Comparison of ENCODE assay signal across 8 mouse cellular contexts in genomic region chr1:172340729-172341321, GRCm38 (mm10). TPM values are rescaled to one million over a fixed set of nuclear protein-coding genes. Genes with fewer than 3 reads are reported as not detected.
DNase-seq lines count a peak whose midpoint lies in the region; ATAC-seq and TF ChIP-seq lines count a peak whose summit lies in the region.

Gene Kcnj10 (plus strand): TSS chr1:172341210.

- no peak within 1 kb of the TSS for H3K27ac ChIP-seq in embryonic facial prominence, embryonic 11.5 days (replicated peaks; ENCODE audit: low read depth, low read length)
- H3K27ac ChIP-seq in limb, embryonic 14.5 days (replicated peaks; ENCODE audit: low read depth, low read length), result no peak within 1 kb of the TSS
- no peak within 1 kb of the TSS for H3K27ac ChIP-seq in midbrain, embryonic 14.5 days (replicated peaks; ENCODE audit: low read depth, low read length)

- peak within 1 kb of the TSS; percentile 60 for H3K4me2 ChIP-seq in embryonic facial prominence, embryonic 11.5 days (ENCODE audit: low read depth, low read length)
- H3K4me2 ChIP-seq in limb, embryonic 14.5 days (replicated peaks; ENCODE audit: low read depth, low read length, severe bottlenecking), result peak within 1 kb of the TSS; percentile 48
- H3K4me2 ChIP-seq in midbrain, embryonic 14.5 days (ENCODE audit: low read length), result peak within 1 kb of the TSS; percentile 62

- peak within 1 kb of the TSS; percentile 33 for H3K4me3 ChIP-seq in embryonic facial prominence, embryonic 11.5 days (ENCODE audit: low read depth, low read length)
- H3K4me3 ChIP-seq in limb, embryonic 14.5 days (replicated peaks; ENCODE audit: low read length), result peak within 1 kb of the TSS; percentile 34
- peak within 1 kb of the TSS; percentile 37 for H3K4me3 ChIP-seq in midbrain, embryonic 14.5 days (replicated peaks; ENCODE audit: low read depth, low read length)

- no peak for TF ChIP-seq POLR2A in limb, embryonic 14.5 days (IDR thresholded peaks at IDR 0.05; ENCODE audit: borderline replicate concordance, extremely low read depth, insufficient read depth, insufficient read length)

- WGBS in embryonic facial prominence, embryonic 11.5 days, result 2% methylated on average over 38 of the region's 38 CpGs
- WGBS in limb, embryonic 14.5 days, result 3% methylated on average over 38 of the region's 38 CpGs
- WGBS in midbrain, embryonic 14.5 days, result 2% methylated on average over 38 of the region's 38 CpGs

- peaks cover 20% of the 10 kb centered on the region for H3K27me3 ChIP-seq in embryonic facial prominence, embryonic 11.5 days (ENCODE audit: control insufficient read depth, insufficient read depth, low read length)
- H3K27me3 ChIP-seq in limb, embryonic 14.5 days (ENCODE audit: control insufficient read depth, insufficient read depth, low read length), result peaks cover 36% of the 10 kb centered on the region
- H3K27me3 ChIP-seq in midbrain, embryonic 14.5 days (ENCODE audit: control insufficient read depth, insufficient read depth, low read length), result peaks cover 4% of the 10 kb centered on the region; the same call in 1 of the 2 replicates

- peak; percentile 69 to 70 for DNase-seq in B cell, adult 2 months
- DNase-seq in adrenal gland, postnatal 36 days, result peak; percentile 85 to 89
- peak; percentile 88 for DNase-seq in embryonic facial prominence, embryonic 11.5 days (ENCODE audit: low spot score)
- peak; percentile 33 to 52 for DNase-seq in heart, adult 9 months (ENCODE audit: low spot score in 2 of 2)
- peak; percentile 74 for DNase-seq in kidney, adult 8-10 months
- DNase-seq in limb, embryonic 14.5 days (ENCODE audit: low spot score), result peak; percentile 76
- peak; percentile 90 for DNase-seq in midbrain, embryonic 14.5 days
- DNase-seq in spleen, postnatal 36 days (ENCODE audit: low spot score in 2 of 2), result peak; percentile 59 to 61

- ATAC-seq in embryonic facial prominence, embryonic 11.5 days (replicated peaks; ENCODE audit: insufficient number of reproducible peaks, low FRiP score, low TSS enrichment, low read depth), result peak; percentile 89
- peak; percentile 91 for ATAC-seq in limb, embryonic 14.5 days (ENCODE audit: low FRiP score, low read depth)
- peak; percentile 90 for ATAC-seq in midbrain, embryonic 14.5 days (ENCODE audit: low FRiP score, low TSS enrichment)

- H3K9me3 ChIP-seq in embryonic facial prominence, embryonic 11.5 days (replicated peaks; ENCODE audit: control insufficient read depth, low read length), result no peaks in the 10 kb centered on the region
- H3K9me3 ChIP-seq in limb, embryonic 14.5 days (ENCODE audit: control insufficient read depth, low read length), result no peaks in the 10 kb centered on the region
- no peaks in the 10 kb centered on the region for H3K9me3 ChIP-seq in midbrain, embryonic 14.5 days (ENCODE audit: control insufficient read depth, low read length)

- no peaks in the 10 kb centered on the region for H3K4me1 ChIP-seq in embryonic facial prominence, embryonic 11.5 days (ENCODE audit: control insufficient read depth, insufficient read depth, low read length)
- H3K4me1 ChIP-seq in limb, embryonic 14.5 days (ENCODE audit: control insufficient read depth, insufficient read depth, low read length), result no peaks in the 10 kb centered on the region
- H3K4me1 ChIP-seq in midbrain, embryonic 14.5 days (ENCODE audit: control insufficient read depth, insufficient read depth, low read length), result no peaks in the 10 kb centered on the region

- H3K36me3 ChIP-seq in embryonic facial prominence, embryonic 11.5 days (replicated peaks; ENCODE audit: control insufficient read depth, insufficient read depth, low read depth, low read length), result no peaks in the 10 kb centered on the region
- no peaks in the 10 kb centered on the region for H3K36me3 ChIP-seq in limb, embryonic 14.5 days (ENCODE audit: control insufficient read depth, insufficient read depth, low read length)
- no peaks in the 10 kb centered on the region for H3K36me3 ChIP-seq in midbrain, embryonic 14.5 days (ENCODE audit: control insufficient read depth, insufficient read depth, low read length)

- H3K9ac ChIP-seq in embryonic facial prominence, embryonic 11.5 days (replicated peaks; ENCODE audit: low read length), result peak within 1 kb of the TSS; percentile 22; the same call in 1 of the 2 replicates
- H3K9ac ChIP-seq in limb, embryonic 14.5 days (ENCODE audit: low read depth, low read length, severe bottlenecking), result 0 out of 2 replicates have a peak within 1 kb of the TSS, but pooled peaks have one; percentile 36
- H3K9ac ChIP-seq in midbrain, embryonic 14.5 days (replicated peaks; ENCODE audit: low read length), result no peak within 1 kb of the TSS; the same call in 1 of the 2 replicates

RNA-seq across cellular contexts. Expression of gene Kcnj10, which starts in this region (rescaled TPM):
- total RNA-seq in adrenal gland, postnatal 36 days (2021), result under 1 TPM; 0.46 to 0.56 TPM
- polyA plus RNA-seq in embryonic facial prominence, embryonic 11.5 days (2014; fragmentation: Nextera tagmentation; extraction: Ambion mirVana), result 0.07 and 0.11 TPM in 2 replicates
- 0.14 and 0.18 TPM in 2 replicates for polyA plus RNA-seq in limb, embryonic 14.5 days (2012; rRNA removed)
- 0.03 and 0.12 TPM in 2 replicates for polyA plus RNA-seq in limb, embryonic 14.5 days (2014; fragmentation: Nextera tagmentation; extraction: Ambion mirVana)
- polyA plus RNA-seq in midbrain, embryonic 14.5 days (2014; fragmentation: Nextera tagmentation; extraction: Ambion mirVana), result 1.5 TPM in 2 replicates

Comparison
In these comparisons a context has a peak if more than half of its experiments do, and no peak if none do; other contexts are left out.
1. Peak in DNase-seq in adrenal gland, postnatal 36 days; RNA of the gene not detected or under 1 TPM.
2. Peak in DNase-seq, ATAC-seq, H3K4me3 ChIP-seq, H3K9ac ChIP-seq and H3K4me2 ChIP-seq in embryonic facial prominence, embryonic 11.5 days; RNA of the gene not detected or under 1 TPM.
3. Peak in DNase-seq, ATAC-seq, H3K4me3 ChIP-seq, H3K9ac ChIP-seq and H3K4me2 ChIP-seq in limb, embryonic 14.5 days; RNA of the gene not detected or under 1 TPM.